Mouse (Mus musculus): Measurements from ENCODE around the gene Olfr67. TPM values are rescaled to one million over a fixed set of nuclear protein-coding genes. Genes with fewer than 3 reads are reported as not detected.

Gene Olfr67
- polyA plus RNA-seq, 1 experiment from 2014 or later: not detected

- ATAC-seq (replicated peaks): no peak
- no peak within 1 kb of the TSS for H3K4me2 ChIP-seq
- H3K4me1 ChIP-seq: no peaks in the 10 kb centered on the region
- no peaks in the 10 kb centered on the region for H3K27me3 ChIP-seq (replicated peaks)
- no peaks in the 10 kb centered on the region for H3K36me3 ChIP-seq (replicated peaks)
- H3K27ac ChIP-seq: no peak within 1 kb of the TSS
- WGBS: 41% methylated on average over 2 of the region's 2 CpGs
- H3K9me3 ChIP-seq: no peaks in the 10 kb centered on the region
- no peak within 1 kb of the TSS for H3K4me3 ChIP-seq
- H3K9ac ChIP-seq: no peak within 1 kb of the TSS
Measured at GRCm38 (mm10) chr7:103757233-103757632, 34.4 kb downstream of the Olfr67 start, which contains the start of gene Olfr630. Gene Olfr630, minus strand, starts transcription at chr7:103757333.

- ATAC-seq (replicated peaks): no peak
- no peak within 1 kb of the TSS for H3K4me2 ChIP-seq
- no peaks in the 10 kb centered on the region for H3K4me1 ChIP-seq
- H3K9ac ChIP-seq: no peak within 1 kb of the TSS
- 74% methylated on average over 2 of the region's 2 CpGs for WGBS
- H3K4me3 ChIP-seq: no peak within 1 kb of the TSS
- H3K27ac ChIP-seq: no peak within 1 kb of the TSS
- H3K27me3 ChIP-seq (replicated peaks): no peaks in the 10 kb centered on the region
- H3K36me3 ChIP-seq (replicated peaks): no peaks in the 10 kb centered on the region
- no peaks in the 10 kb centered on the region; the same call in 1 of the 2 replicates for H3K9me3 ChIP-seq
Measured at GRCm38 (mm10) chr7:103744843-103745242, 46.8 kb downstream of the Olfr67 start, which contains the start of gene Olfr629. Gene Olfr629, minus strand, starts transcription at chr7:103744943.

Other genes starting within 250 kb of the Olfr67 start
- not detected in 2 replicates for gene Olfr612, start 249.1 kb downstream of the Olfr67 start, polyA plus RNA-seq (2015; fragmentation: Nextera tagmentation; extraction: Ambion mirVana)
- not detected in 2 replicates for gene Olfr613, start 243.7 kb downstream of the Olfr67 start, polyA plus RNA-seq (2015; fragmentation: Nextera tagmentation; extraction: Ambion mirVana)
- gene Olfr615, start 235.7 kb downstream of the Olfr67 start, polyA plus RNA-seq (2015; fragmentation: Nextera tagmentation; extraction: Ambion mirVana): not detected in 2 replicates
- not detected in 2 replicates for gene Olfr616, start 222.7 kb downstream of the Olfr67 start, polyA plus RNA-seq (2015; fragmentation: Nextera tagmentation; extraction: Ambion mirVana)
- not detected in 2 replicates for gene Olfr617, start 218.8 kb downstream of the Olfr67 start, polyA plus RNA-seq (2015; fragmentation: Nextera tagmentation; extraction: Ambion mirVana)
- gene Olfr618, start 201.7 kb downstream of the Olfr67 start, polyA plus RNA-seq (2015; fragmentation: Nextera tagmentation; extraction: Ambion mirVana): 0.18 TPM in 1 of 2 replicates, not detected in the other
- not detected in 2 replicates for gene Olfr619, start 191.2 kb downstream of the Olfr67 start, polyA plus RNA-seq (2015; fragmentation: Nextera tagmentation; extraction: Ambion mirVana)
- gene Olfr620, start 179.3 kb downstream of the Olfr67 start, polyA plus RNA-seq (2015; fragmentation: Nextera tagmentation; extraction: Ambion mirVana): not detected in 2 replicates
- not detected in 2 replicates for gene Olfr622, start 149.1 kb downstream of the Olfr67 start, polyA plus RNA-seq (2015; fragmentation: Nextera tagmentation; extraction: Ambion mirVana)
- not detected in 2 replicates for gene Olfr623, start 128.1 kb downstream of the Olfr67 start, polyA plus RNA-seq (2015; fragmentation: Nextera tagmentation; extraction: Ambion mirVana)
- gene Olfr624, start 120.6 kb downstream of the Olfr67 start, polyA plus RNA-seq (2015; fragmentation: Nextera tagmentation; extraction: Ambion mirVana): 0.05 TPM in 1 of 2 replicates, not detected in the other
- gene Olfr625-ps1, start 109.1 kb downstream of the Olfr67 start, polyA plus RNA-seq (2015; fragmentation: Nextera tagmentation; extraction: Ambion mirVana): not detected in 2 replicates
- not detected in 2 replicates for gene Olfr243, start 77.2 kb downstream of the Olfr67 start, polyA plus RNA-seq (2015; fragmentation: Nextera tagmentation; extraction: Ambion mirVana)
- not detected in 2 replicates for gene Olfr628, start 61.4 kb downstream of the Olfr67 start, polyA plus RNA-seq (2015; fragmentation: Nextera tagmentation; extraction: Ambion mirVana)
- not detected in 2 replicates for gene Olfr629, start 46.9 kb downstream of the Olfr67 start, polyA plus RNA-seq (2015; fragmentation: Nextera tagmentation; extraction: Ambion mirVana)
- gene Olfr630, start 34.5 kb downstream of the Olfr67 start, polyA plus RNA-seq (2015; fragmentation: Nextera tagmentation; extraction: Ambion mirVana): not detected in 2 replicates
- gene Olfr69, start 20.2 kb downstream of the Olfr67 start, polyA plus RNA-seq (2015; fragmentation: Nextera tagmentation; extraction: Ambion mirVana): not detected in 2 replicates
- not detected in 2 replicates for gene Olfr68, start 12.1 kb downstream of the Olfr67 start, polyA plus RNA-seq (2015; fragmentation: Nextera tagmentation; extraction: Ambion mirVana)
- gene Hbb-bt, start 22.2 kb upstream of the Olfr67 start, polyA plus RNA-seq (2015; fragmentation: Nextera tagmentation; extraction: Ambion mirVana): 1,363 and 1,680 TPM in 2 replicates
- gene Hbb-bs, start 36.3 kb upstream of the Olfr67 start, polyA plus RNA-seq (2015; fragmentation: Nextera tagmentation; extraction: Ambion mirVana): 4,007 and 5,156 TPM in 2 replicates
- gene Hbb-bh2, start 48.7 kb upstream of the Olfr67 start, polyA plus RNA-seq (2015; fragmentation: Nextera tagmentation; extraction: Ambion mirVana): not detected in 2 replicates
- gene Hbb-bh1, start 51.3 kb upstream of the Olfr67 start, polyA plus RNA-seq (2015; fragmentation: Nextera tagmentation; extraction: Ambion mirVana): 1.8 and 2.5 TPM in 2 replicates
- 155 and 221 TPM in 2 replicates for gene Hbb-y, start 61.4 kb upstream of the Olfr67 start, polyA plus RNA-seq (2015; fragmentation: Nextera tagmentation; extraction: Ambion mirVana)
- not detected in 2 replicates for gene Olfr66, start 94.4 kb upstream of the Olfr67 start, polyA plus RNA-seq (2015; fragmentation: Nextera tagmentation; extraction: Ambion mirVana)
- not detected in 2 replicates for gene Olfr64, start 102.7 kb upstream of the Olfr67 start, polyA plus RNA-seq (2015; fragmentation: Nextera tagmentation; extraction: Ambion mirVana)
- gene Olfr65, start 111.7 kb upstream of the Olfr67 start, polyA plus RNA-seq (2015; fragmentation: Nextera tagmentation; extraction: Ambion mirVana): not detected in 2 replicates
- gene Olfr631, start 137.0 kb upstream of the Olfr67 start, polyA plus RNA-seq (2015; fragmentation: Nextera tagmentation; extraction: Ambion mirVana): not detected in 2 replicates
- not detected in 2 replicates for gene Olfr632, start 142.5 kb upstream of the Olfr67 start, polyA plus RNA-seq (2015; fragmentation: Nextera tagmentation; extraction: Ambion mirVana)
- not detected in 2 replicates for gene Olfr633, start 152.6 kb upstream of the Olfr67 start, polyA plus RNA-seq (2015; fragmentation: Nextera tagmentation; extraction: Ambion mirVana)
- gene Olfr635, start 179.3 kb upstream of the Olfr67 start, polyA plus RNA-seq (2015; fragmentation: Nextera tagmentation; extraction: Ambion mirVana): 0.01 and 0.03 TPM in 2 replicates
- not detected in 2 replicates for gene Olfr638, start 206.9 kb upstream of the Olfr67 start, polyA plus RNA-seq (2015; fragmentation: Nextera tagmentation; extraction: Ambion mirVana)
- gene Olfr639, start 225.5 kb upstream of the Olfr67 start, polyA plus RNA-seq (2015; fragmentation: Nextera tagmentation; extraction: Ambion mirVana): 0.04 TPM in 1 of 2 replicates, not detected in the other
- gene Olfr640, start 233.8 kb upstream of the Olfr67 start, polyA plus RNA-seq (2015; fragmentation: Nextera tagmentation; extraction: Ambion mirVana): not detected in 2 replicates
- gene Olfr641, start 243.6 kb upstream of the Olfr67 start, polyA plus RNA-seq (2015; fragmentation: Nextera tagmentation; extraction: Ambion mirVana): not detected in 2 replicates

Data from midbrain, embryonic 15.5 days (tissue).